Mouse (Mus musculus) urinary bladder, postnatal 4 days (tissue): ENCODE results near the gene Ebi3.

Experiments
- DNase-seq, 2 experiments: peaks; one replicate each; pipeline ENCODE4 v3.0.0; 2021 to 2022; ENCODE audit warnings: low spot score in 2 of 2

Gene Ebi3

DNA sequence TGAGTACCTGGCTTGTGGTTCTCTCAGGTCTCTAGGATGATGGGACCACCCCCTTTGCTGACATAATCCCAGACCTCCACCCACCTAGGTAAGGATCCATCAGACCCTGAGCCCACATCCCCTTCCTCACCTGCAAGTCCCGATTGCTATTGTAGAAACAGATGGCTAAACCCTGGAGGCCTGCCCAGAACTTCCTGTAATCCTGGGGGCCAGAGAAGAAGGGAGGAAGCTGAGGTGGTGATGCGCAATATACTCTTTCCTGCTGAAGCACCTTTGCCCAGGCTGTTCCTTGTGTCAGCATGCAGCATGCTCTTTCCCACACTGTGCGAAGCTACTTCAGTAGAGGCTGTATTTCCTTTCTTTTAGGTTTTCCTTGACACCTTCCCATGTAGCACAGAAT is 50.6 kb downstream of the Ebi3 start:
- DNase-seq, result no peak

DNA sequence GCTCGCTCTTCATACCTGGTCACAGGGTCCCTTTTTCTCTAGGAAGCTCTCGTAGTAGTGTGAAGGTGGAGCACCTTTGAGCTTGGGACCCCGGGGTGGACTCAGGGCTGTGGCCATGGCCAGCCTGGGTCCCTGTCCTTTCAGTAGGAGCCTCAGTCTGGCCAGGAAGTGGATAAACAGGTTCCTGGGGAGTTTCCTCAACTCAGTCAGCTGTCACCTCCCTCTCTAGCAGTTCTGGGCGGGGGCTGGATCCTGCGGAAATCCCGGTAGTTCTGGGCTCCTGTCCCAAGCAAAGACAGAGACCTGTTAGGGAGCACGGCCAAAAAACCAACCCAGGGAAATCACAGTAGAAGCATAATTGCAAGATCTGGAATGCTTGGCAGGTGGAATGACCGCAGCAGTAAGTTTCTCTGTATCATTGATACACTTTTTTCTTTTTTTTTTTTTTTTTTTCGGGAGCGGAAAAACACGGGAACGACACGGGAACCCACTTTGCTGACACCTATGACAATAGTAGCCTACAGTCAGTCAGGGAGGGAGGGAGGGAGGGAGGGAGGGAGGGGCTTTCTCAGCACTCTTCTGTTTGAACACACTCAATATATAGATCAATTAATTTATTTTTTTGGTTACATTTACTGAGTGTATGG is 53.1 kb downstream of the Ebi3 start, which contains the start of the genes Stap2 and Mpnd:
Gene Stap2, minus strand, starts transcription at position 170 of the 647 bp plus-strand sequence.
Gene Mpnd, plus strand, starts transcription at position 297 of the 647 bp plus-strand sequence.
- no peak for DNase-seq
